Mouse (Mus musculus): ENCODE data around the gene Plk5.

DNA sequence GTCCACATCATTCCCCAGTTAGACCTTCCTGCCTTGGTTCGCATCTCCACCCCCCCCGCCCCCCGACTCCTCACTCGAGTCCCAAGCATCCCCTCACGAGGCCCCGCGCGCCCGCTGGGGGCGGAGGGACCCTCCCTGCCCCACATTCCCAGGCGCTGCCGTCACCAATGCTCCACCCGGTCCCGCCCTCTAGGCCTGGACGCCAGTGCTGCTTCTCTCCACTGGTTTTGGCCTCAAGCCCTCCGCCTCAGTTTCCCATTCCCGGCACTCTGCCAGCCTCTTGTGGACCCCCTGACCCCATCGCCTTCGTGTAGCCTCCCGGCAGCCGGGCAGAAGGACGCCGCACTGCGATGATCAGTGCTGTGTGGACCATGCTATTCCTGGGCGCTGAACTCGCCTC, 7.3 kb upstream of the Plk5 start:
- TF ChIP-seq CTCF (IDR thresholded peaks at IDR 0.05; ENCODE audit: insufficient read depth, low read length) (no peak), POLR2A (IDR thresholded peaks at IDR 0.05; ENCODE audit: borderline replicate concordance, extremely low read depth, low read depth, low read length) (no peak)

All from lung, adult 2 months (tissue).